Comparison of ENCODE assay signal across 13 mouse cellular contexts in the genomic region with DNA sequence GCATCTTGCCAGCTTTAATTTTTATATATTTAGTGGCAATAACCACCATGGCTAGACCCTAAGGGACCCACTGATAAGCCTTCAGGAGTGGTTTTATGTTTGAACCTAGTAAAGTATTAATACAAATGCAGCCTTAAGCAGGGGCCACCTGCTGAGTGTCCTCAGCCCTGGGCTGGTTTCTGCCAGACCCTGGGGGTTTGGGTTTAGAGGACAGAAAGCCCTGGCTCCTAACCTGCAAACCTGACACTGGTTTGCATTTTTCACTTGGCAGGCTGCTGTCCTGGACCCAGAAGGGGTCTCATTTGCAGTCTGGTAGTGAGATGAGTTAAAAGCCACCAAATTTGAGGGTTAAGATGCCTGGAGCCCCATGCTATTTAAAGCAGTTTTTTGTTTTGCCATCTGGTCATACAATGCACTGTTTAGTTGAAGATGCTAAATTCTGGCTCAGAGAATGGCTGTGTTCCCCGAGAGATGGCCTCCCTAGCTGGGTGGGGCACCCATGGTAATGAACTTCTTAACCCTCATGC.
DNase-seq lines count a peak whose midpoint lies in the region; ATAC-seq and TF ChIP-seq lines count a peak whose summit lies in the region.
"Had no signal": no experiment of that assay in that cellular context is flagged by ENCODE, and none has a peak within 500 bp of the region (broad histone marks: within the 10 kb centered on the region; RNA-seq: fewer than 3 reads in every experiment).

No protein-coding gene starts in this region.

- TF ChIP-seq CTCF in brain, embryonic 14.5 days (IDR thresholded peaks at IDR 0.05; ENCODE audit: borderline replicate concordance, extremely low read depth, insufficient read depth, insufficient read length): no peak

- H3K4me3 ChIP-seq in hindbrain, embryonic 15.5 days: no peak overlapping the region
- H3K4me3 ChIP-seq in hindbrain, embryonic 14.5 days (replicated peaks; ENCODE audit: low read length): no peak overlapping the region
- no peak overlapping the region for H3K4me3 ChIP-seq in forebrain, embryonic 12.5 days (replicated peaks)
- no peak overlapping the region for H3K4me3 ChIP-seq in liver, embryonic 13.5 days (replicated peaks)
- H3K4me3 ChIP-seq: myocyte; stomach, embryonic 15.5 days had no signal

- H3K27me3 ChIP-seq in hindbrain, embryonic 15.5 days: no peaks in the 10 kb centered on the region
- no peaks in the 10 kb centered on the region for H3K27me3 ChIP-seq in hindbrain, embryonic 14.5 days (ENCODE audit: control insufficient read depth, insufficient read depth, low read length)
- H3K27me3 ChIP-seq in forebrain, embryonic 12.5 days: no peaks in the 10 kb centered on the region
- no peaks in the 10 kb centered on the region for H3K27me3 ChIP-seq in liver, embryonic 13.5 days
- H3K27me3 ChIP-seq: stomach, embryonic 15.5 days had no signal

- no peak for TF ChIP-seq POLR2A in brain, embryonic 14.5 days (IDR thresholded peaks at IDR 0.05; ENCODE audit: borderline replicate concordance, extremely low read depth, insufficient read depth, insufficient read length, poor library complexity, severe bottlenecking)

- no peaks in the 10 kb centered on the region for H3K9me3 ChIP-seq in hindbrain, embryonic 15.5 days
- H3K9me3 ChIP-seq in hindbrain, embryonic 14.5 days (ENCODE audit: control insufficient read depth, low read length): no peaks in the 10 kb centered on the region
- H3K9me3 ChIP-seq in forebrain, embryonic 12.5 days: no peaks in the 10 kb centered on the region
- H3K9me3 ChIP-seq in liver, embryonic 13.5 days (replicated peaks): no peaks in the 10 kb centered on the region
- H3K9me3 ChIP-seq: stomach, embryonic 15.5 days had no signal

- H3K36me3 ChIP-seq in hindbrain, embryonic 15.5 days: no peaks in the 10 kb centered on the region
- H3K36me3 ChIP-seq in hindbrain, embryonic 14.5 days (replicated peaks; ENCODE audit: control insufficient read depth, insufficient read depth): peaks cover 12% of the 10 kb centered on the region
- H3K36me3 ChIP-seq in forebrain, embryonic 12.5 days (replicated peaks): peaks cover 11% of the 10 kb centered on the region
- peaks cover 41% of the 10 kb centered on the region for H3K36me3 ChIP-seq in liver, embryonic 13.5 days
- H3K36me3 ChIP-seq: stomach, embryonic 15.5 days had no signal

- DNase-seq in hindbrain, embryonic 14.5 days (ENCODE audit: low spot score): no peak
- peak; percentile 67 for DNase-seq in brain, embryonic 14.5 days (ENCODE audit: low read depth)
- DNase-seq in liver, embryonic 13.5 days: no peak
- DNase-seq in spleen, adult 18-20 months: no peak
- no peak for DNase-seq in frontal cortex, adult 2 months (ENCODE audit: extremely low spot score in 1 of 2, low spot score in 1 of 2)
- DNase-seq: adrenal gland, postnatal 10 days; layer of hippocampus, postnatal 36 days; right cerebral cortex, postnatal 4 days; thymus, postnatal 14 days had no signal

- H3K9ac ChIP-seq in hindbrain, embryonic 15.5 days: no peak overlapping the region
- H3K9ac ChIP-seq in hindbrain, embryonic 14.5 days: no peak overlapping the region
- H3K9ac ChIP-seq in forebrain, embryonic 12.5 days: no peak overlapping the region
- H3K9ac ChIP-seq in liver, embryonic 13.5 days: peak overlapping the region; percentile 88
- H3K9ac ChIP-seq: stomach, embryonic 15.5 days had no signal

- peaks cover 44% of the 10 kb centered on the region for H3K4me1 ChIP-seq in hindbrain, embryonic 15.5 days (replicated peaks)
- H3K4me1 ChIP-seq in hindbrain, embryonic 14.5 days (replicated peaks; ENCODE audit: control insufficient read depth, insufficient read depth, low read length): peaks cover 32% of the 10 kb centered on the region
- H3K4me1 ChIP-seq in forebrain, embryonic 12.5 days: peaks cover 38% of the 10 kb centered on the region
- peaks cover 91% of the 10 kb centered on the region for H3K4me1 ChIP-seq in liver, embryonic 13.5 days (replicated peaks)

- ATAC-seq in hindbrain, embryonic 15.5 days (ENCODE audit: low FRiP score, low read depth): no peak
- ATAC-seq in hindbrain, embryonic 14.5 days (ENCODE audit: low FRiP score): no peak
- no peak for ATAC-seq in forebrain, embryonic 12.5 days (ENCODE audit: low FRiP score)
- ATAC-seq in liver, embryonic 13.5 days (ENCODE audit: low read depth): no peak

- no peak overlapping the region for H3K4me2 ChIP-seq in hindbrain, embryonic 15.5 days
- no peak overlapping the region for H3K4me2 ChIP-seq in hindbrain, embryonic 14.5 days (replicated peaks)
- no peak overlapping the region for H3K4me2 ChIP-seq in forebrain, embryonic 12.5 days
- H3K4me2 ChIP-seq in liver, embryonic 13.5 days: peak overlapping the region; percentile 74
- H3K4me2 ChIP-seq: stomach, embryonic 15.5 days had no signal

- 15% methylated on average over 1 of the region's 1 CpGs for WGBS in hindbrain, embryonic 15.5 days
- WGBS in hindbrain, embryonic 14.5 days: 17% methylated on average over 1 of the region's 1 CpGs
- WGBS in forebrain, embryonic 12.5 days: 24% methylated on average over 1 of the region's 1 CpGs
- 21% methylated on average over 1 of the region's 1 CpGs for WGBS in liver, embryonic 13.5 days (ENCODE audit: insufficient replicate concordance)

- H3K27ac ChIP-seq in hindbrain, embryonic 15.5 days (replicated peaks): 0 out of 2 replicates have a peak overlapping the region, but pooled peaks have one; percentile 1
- H3K27ac ChIP-seq in hindbrain, embryonic 14.5 days: no peak overlapping the region
- 0 out of 2 replicates have a peak overlapping the region, but pooled peaks have one; percentile 31 for H3K27ac ChIP-seq in forebrain, embryonic 12.5 days
- peak overlapping the region; percentile 100 for H3K27ac ChIP-seq in liver, embryonic 13.5 days
